Mouse (Mus musculus) CH12.LX (cell line): ENCODE measurements around the gene Pdlim5. TPM values are rescaled to one million over a fixed set of nuclear protein-coding genes. Genes with fewer than 3 reads are reported as not detected.

Source experiments
- DNase-seq: peaks from one replicate; pipeline ENCODE4 v3.0.0-alpha.2; 2013; ENCODE audit errors: extremely low read depth
- H3K27ac ChIP-seq: 2 replicates; pipeline ENCODE4 v1.5.1; 2012; ENCODE audit warnings: low read depth, mild to moderate bottlenecking, control low read depth, moderate library complexity; ENCODE audit not compliant: insufficient read depth
- H3K27me3 ChIP-seq: replicated peaks from 2 replicates; pipeline ENCODE3; 2012; ENCODE audit warnings: inconsistent platforms
- H3K36me3 ChIP-seq, 2 experiments: replicated peaks in 1 of 2; 2 replicates each; pipeline versions ENCODE3 to v1.6.1; 2012; ENCODE audit warnings: inconsistent platforms in 1 of 2, low read length in 1 of 2, mild to moderate bottlenecking in 1 of 2, mixed read lengths in 1 of 2, moderate library complexity in 1 of 2; ENCODE audit not compliant: control insufficient read depth in 1 of 2, insufficient read depth in 1 of 2
- H3K4me1 ChIP-seq, 2 experiments: 2 replicates each; pipeline ENCODE4 v1.6.1; 2012; ENCODE audit warnings: inconsistent platforms in 1 of 2, moderate library complexity in 1 of 2; ENCODE audit not compliant: insufficient read depth in 2 of 2, control insufficient read depth in 1 of 2
- H3K4me2 ChIP-seq: 2 replicates; pipeline ENCODE4 v1.6.1; 2012; ENCODE audit warnings: low read depth, mild to moderate bottlenecking, control low read depth; ENCODE audit not compliant: poor library complexity, insufficient read depth, severe bottlenecking
- H3K4me3 ChIP-seq, 3 experiments: fragments of 150-350 bp in 1 of 3; sonication (generic) in 1 of 3; replicated peaks in 1 of 3; 2 replicates each; pipeline versions ENCODE3 to v1.5.1; 2011 to 2012; ENCODE audit warnings: low read depth in 2 of 3, low read length in 2 of 3, mild to moderate bottlenecking in 2 of 3, moderate library complexity in 2 of 3, control low read depth in 1 of 3, improper control_type of control experiment in 1 of 3, inconsistent platforms in 1 of 3, mixed read lengths in 1 of 3; ENCODE audit not compliant: poor library complexity in 1 of 3
- H3K79me2 ChIP-seq: replicated peaks from 2 replicates; pipeline ENCODE4 v1.6.1; 2012; ENCODE audit warnings: mild to moderate bottlenecking, moderate library complexity; ENCODE audit not compliant: control insufficient read depth, poor library complexity, insufficient read depth, severe bottlenecking; ENCODE audit errors: extremely low read depth
- H3K9ac ChIP-seq: 2 replicates; pipeline ENCODE4 v1.6.1; 2012; ENCODE audit warnings: low read depth, mild to moderate bottlenecking, control low read depth, moderate library complexity; ENCODE audit not compliant: insufficient read depth
- H3K9me3 ChIP-seq: replicated peaks from 2 replicates; pipeline ENCODE3; 2012; ENCODE audit warnings: low read length, inconsistent platforms, mixed read lengths
- CHD2 ChIP-seq: IDR thresholded peaks from 2 replicates; pipeline ENCODE4 v1.6.1; 2011; ENCODE audit warnings: low read length, improper control_type of control experiment
- CTCF ChIP-seq, 2 experiments: IDR thresholded peaks in 1 of 2; conservative IDR thresholded peaks in 1 of 2; 2 replicates each; pipeline ENCODE4 v1.5.1; 2011 to 2012; ENCODE audit warnings: low read depth in 2 of 2, low read length in 2 of 2, improper control_type of control experiment in 1 of 2, inconsistent platforms in 1 of 2, mild to moderate bottlenecking in 1 of 2, moderate library complexity in 1 of 2
- E2F4 ChIP-seq: IDR thresholded peaks from 2 replicates; pipeline ENCODE4 v1.6.1; 2011; ENCODE audit warnings: low read depth, low read length, improper control_type of control experiment; ENCODE audit not compliant: insufficient replicate concordance
- EP300 ChIP-seq: IDR thresholded peaks from 2 replicates; pipeline ENCODE4 v1.6.1; 2011; ENCODE audit warnings: low read length, improper control_type of control experiment
- ETS1 ChIP-seq: conservative IDR thresholded peaks from 2 replicates; pipeline ENCODE4 v1.6.1; 2012; ENCODE audit warnings: low read depth, mild to moderate bottlenecking, inconsistent platforms, low read length, improper control_type of control experiment, moderate library complexity
- GABPA ChIP-seq: IDR thresholded peaks from 2 replicates; pipeline ENCODE4 v1.6.1; 2012; ENCODE audit warnings: low read depth, low read length, improper control_type of control experiment, inconsistent platforms; ENCODE audit not compliant: insufficient replicate concordance
- JUN ChIP-seq: IDR thresholded peaks from 2 replicates; pipeline ENCODE4 v1.6.1; 2011; ENCODE audit warnings: low read depth, mild to moderate bottlenecking, low read length, improper control_type of control experiment, moderate library complexity; ENCODE audit not compliant: insufficient read depth
- MAX ChIP-seq: IDR thresholded peaks from 2 replicates; pipeline ENCODE4 v1.6.1; 2011; ENCODE audit warnings: low read length, improper control_type of control experiment
- NELFE ChIP-seq: IDR thresholded peaks from 2 replicates; pipeline ENCODE4 v1.6.1; 2011; ENCODE audit warnings: low read depth, low read length, improper control_type of control experiment
- NRF1 ChIP-seq: IDR thresholded peaks from 2 replicates; pipeline ENCODE4 v1.6.1; 2014; ENCODE audit warnings: low read depth, mild to moderate bottlenecking, inconsistent platforms, low read length, improper control_type of control experiment, moderate library complexity
- POLR2A ChIP-seq: IDR thresholded peaks from 2 replicates; pipeline ENCODE4 v1.6.1; 2011; ENCODE audit warnings: low read depth, mild to moderate bottlenecking, improper control_type of control experiment, low read length
- RCOR1 ChIP-seq: conservative IDR thresholded peaks from 2 replicates; pipeline ENCODE4 v1.6.1; 2012; ENCODE audit warnings: low read depth, mild to moderate bottlenecking, inconsistent platforms, low read length, improper control_type of control experiment
- SIN3A ChIP-seq: IDR thresholded peaks from 2 replicates; pipeline ENCODE4 v1.6.1; 2012; ENCODE audit warnings: low read length, improper control_type of control experiment, inconsistent platforms
- TCF12 ChIP-seq: IDR thresholded peaks from 2 replicates; pipeline ENCODE4 v1.6.1; 2014; ENCODE audit warnings: low read depth, mild to moderate bottlenecking, inconsistent platforms, low read length, improper control_type of control experiment
- UBTF ChIP-seq: IDR thresholded peaks from 2 replicates; pipeline ENCODE4 v1.6.1; 2012; ENCODE audit warnings: low read depth, mild to moderate bottlenecking, inconsistent platforms, low read length, improper control_type of control experiment, moderate library complexity
- USF1 ChIP-seq: IDR thresholded peaks from 2 replicates; pipeline ENCODE4 v1.6.1; 2014; ENCODE audit warnings: low read depth, mild to moderate bottlenecking, inconsistent platforms, low read length, improper control_type of control experiment
- ZC3H11A ChIP-seq: IDR thresholded peaks from 2 replicates; pipeline ENCODE4 v1.6.1; 2012; ENCODE audit warnings: low read depth, mild to moderate bottlenecking, inconsistent platforms, low read length, improper control_type of control experiment
- ZKSCAN1 ChIP-seq: IDR thresholded peaks from 2 replicates; pipeline ENCODE4 v1.6.1; 2012; ENCODE audit warnings: low read depth, inconsistent platforms, low read length, improper control_type of control experiment, borderline replicate concordance
- ZNF384 ChIP-seq: IDR thresholded peaks from 2 replicates; pipeline ENCODE4 v1.6.1; 2012; ENCODE audit warnings: low read depth, low read length, improper control_type of control experiment, inconsistent platforms
- dilution Hi-C: fragments of 300-500 bp; cut with MboI; formaldehyde crosslinking; loops from 2 replicates; pipeline ENCODE4 v1.14.3; 2020; ENCODE audit warnings: low sequenced_read_pairs; ENCODE audit not compliant: extremely low pct_unique_long_range_greater_than_20kb, extremely low pct_ligation_motif_present
- in situ Hi-C: fragments of 300-500 bp; cut with MboI; formaldehyde crosslinking; loops from 3 replicates; pipeline ENCODE4 v1.14.3; 2019; ENCODE audit warnings: low sequenced_read_pairs, low pct_ligation_motif_present, low pct_unique_long_range_greater_than_20kb, mixed read lengths
- polyA plus RNA-seq: library from polyadenylated mRNA; unstranded; fragments of >175 nt; gene quantifications from 2 replicates; pipeline ENCODE4 v1.2.1, GENCODE M21; 2012; ENCODE audit warnings: low read depth; ENCODE audit not compliant: insufficient read length
- total RNA-seq, 2 experiments: library from RNA; depleted of rRNA; stranded (reverse); fragments of 300-350 nt in 1 of 2; fragments of >200 nt in 1 of 2; gene quantifications; 2 replicates each; pipeline ENCODE4 v1.2.3; 2012 to 2014

The Pdlim5 gene
- total and polyA plus RNA-seq, 3 experiments = 22.0 to 24.6 (median 22.8) TPM

- Histone ChIP-seq H3K27me3 (no peaks in the 10 kb centered on the region), H3K79me2 (no peaks in the 10 kb centered on the region), H3K36me3 (no peaks in the 10 kb centered on the region), H3K27ac (no peak overlapping the region), H3K4me2 (no peak overlapping the region), H3K9me3 (no peaks in the 10 kb centered on the region), H3K4me3 (no peak overlapping the region), H3K4me1 (peaks cover 0 to 3% of the 10 kb centered on the region in 2 experiments; a peak in 1 of 4 replicates), H3K9ac (no peak overlapping the region)
- no peak for DNase-seq
- dilution Hi-C loops (no loop called here), in situ Hi-C loops (no loop called here)
- no peak for TF ChIP-seq E2F4
Measured at GRCm38 (mm10) chr3:142423501-142423917, 28.0 kb upstream of the Pdlim5 start.

- dilution Hi-C loops = no loop called here
- TF ChIP-seq EP300 (no peak), RCOR1 (no peak), CTCF (conservative IDR thresholded peaks at IDR 0.05 in 1 of 2, IDR thresholded peaks at IDR 0.05 in 1 of 2; ENCODE audit: low read depth in 2 of 2, low read length in 2 of 2) (no peak), SIN3A (no peak), E2F4 (no peak), MAX (no peak), GABPA (no peak), UBTF (no peak), TCF12 (no peak), ZNF384 (no peak), NRF1 (no peak), ZKSCAN1 (no peak), ZC3H11A (no peak)
- TF ChIP-seq, all 38 proteins: peak for 0
- H3K9ac ChIP-seq = no peak overlapping the region
- no peak for DNase-seq
- H3K79me2 ChIP-seq = no peaks in the 10 kb centered on the region
- no peak overlapping the region for H3K4me2 ChIP-seq
- H3K4me1 ChIP-seq = peaks cover 0 to 3% of the 10 kb centered on the region in 2 experiments; a peak in 1 of 4 replicates
- in situ Hi-C loops = no loop called here
- H3K27ac ChIP-seq = no peak overlapping the region
- H3K4me3 ChIP-seq = no peak overlapping the region
- H3K9me3 ChIP-seq = no peaks in the 10 kb centered on the region
- no peaks in the 10 kb centered on the region for H3K36me3 ChIP-seq
- H3K27me3 ChIP-seq = no peaks in the 10 kb centered on the region
Measured at GRCm38 (mm10) chr3:142422229-142422628, 26.7 kb upstream of the Pdlim5 start.

- H3K4me1 ChIP-seq = peaks cover 0 to 3% of the 10 kb centered on the region in 2 experiments; a peak in 1 of 4 replicates
- no peaks in the 10 kb centered on the region for H3K79me2 ChIP-seq
- H3K4me2 ChIP-seq = no peak overlapping the region
- H3K36me3 ChIP-seq = no peaks in the 10 kb centered on the region
- H3K9me3 ChIP-seq = no peaks in the 10 kb centered on the region
- TF ChIP-seq USF1 (no peak), ETS1 (no peak), POLR2A (no peak), JUN (no peak), NELFE (no peak), CHD2 (no peak)
- no peak for DNase-seq
- no peak overlapping the region for H3K27ac ChIP-seq
- no peak overlapping the region for H3K4me3 ChIP-seq
- in situ Hi-C loops = no loop called here
- H3K9ac ChIP-seq = no peak overlapping the region
- H3K27me3 ChIP-seq = no peaks in the 10 kb centered on the region
- dilution Hi-C loops = no loop called here
Measured at GRCm38 (mm10) chr3:142421470-142421869, 26.0 kb upstream of the Pdlim5 start.
